Mouse (Mus musculus): ENCODE data around the gene Stil. TPM values are rescaled to one million over a fixed set of nuclear protein-coding genes. Genes with fewer than 3 reads are reported as not detected.

Stil gene
- polyA plus RNA-seq, 1 experiment from 2014 or later: 4.8 TPM

GRCm38 (mm10) chr4:115019997-115020396 is 20.0 kb downstream of the Stil start:
- Histone ChIP-seq H3K4me3 (replicated peaks; ENCODE audit: low read depth, low read length) (no peak overlapping the region), H3K4me2 (ENCODE audit: low read length) (no peak overlapping the region), H3K4me1 (ENCODE audit: control insufficient read depth, insufficient read depth, low read length) (no peaks in the 10 kb centered on the region), H3K9ac (replicated peaks; ENCODE audit: low read length) (no peak overlapping the region), H3K27me3 (ENCODE audit: control insufficient read depth, insufficient read depth, low read length) (no peaks in the 10 kb centered on the region), H3K9me3 (ENCODE audit: control insufficient read depth, low read length) (no peaks in the 10 kb centered on the region), H3K36me3 (ENCODE audit: control insufficient read depth, insufficient read depth, low read length) (no peaks in the 10 kb centered on the region), H3K27ac (replicated peaks; ENCODE audit: low read depth, low read length) (no peak overlapping the region)
- WGBS: 93% methylated on average over 3 of the region's 3 CpGs
- ATAC-seq (ENCODE audit: low FRiP score, low TSS enrichment) (no peak), DNase-seq (no peak)

- H3K4me2 ChIP-seq (ENCODE audit: low read length): no peak overlapping the region
- H3K4me3 ChIP-seq (replicated peaks; ENCODE audit: low read depth, low read length): no peak overlapping the region
- DNase-seq (no peak), ATAC-seq (ENCODE audit: low FRiP score, low TSS enrichment) (no peak)
- WGBS: 78% methylated on average over 6 of the region's 6 CpGs
- no peak overlapping the region for H3K27ac ChIP-seq (replicated peaks; ENCODE audit: low read depth, low read length)
- H3K27me3 ChIP-seq (ENCODE audit: control insufficient read depth, insufficient read depth, low read length): no peaks in the 10 kb centered on the region
- H3K4me1 ChIP-seq (ENCODE audit: control insufficient read depth, insufficient read depth, low read length): no peaks in the 10 kb centered on the region
- no peak overlapping the region for H3K9ac ChIP-seq (replicated peaks; ENCODE audit: low read length)
- no peaks in the 10 kb centered on the region for H3K36me3 ChIP-seq (ENCODE audit: control insufficient read depth, insufficient read depth, low read length)
- no peaks in the 10 kb centered on the region for H3K9me3 ChIP-seq (ENCODE audit: control insufficient read depth, low read length)
Observed at GRCm38 (mm10) chr4:115035043-115035442, 35.1 kb downstream of the Stil start.

GRCm38 (mm10) chr4:115038242-115038641 is 38.3 kb downstream of the Stil start:
- no peak for ATAC-seq (ENCODE audit: low FRiP score, low TSS enrichment)
- Histone ChIP-seq H3K9me3 (ENCODE audit: control insufficient read depth, low read length) (no peaks in the 10 kb centered on the region), H3K4me3 (replicated peaks; ENCODE audit: low read depth, low read length) (no peak overlapping the region), H3K4me2 (ENCODE audit: low read length) (no peak overlapping the region), H3K27me3 (ENCODE audit: control insufficient read depth, insufficient read depth, low read length) (no peaks in the 10 kb centered on the region), H3K4me1 (ENCODE audit: control insufficient read depth, insufficient read depth, low read length) (no peaks in the 10 kb centered on the region), H3K27ac (replicated peaks; ENCODE audit: low read depth, low read length) (no peak overlapping the region), H3K36me3 (ENCODE audit: control insufficient read depth, insufficient read depth, low read length) (0 out of 2 replicates have a peak, but pooled peaks cover 4% of the 10 kb centered on the region), H3K9ac (replicated peaks; ENCODE audit: low read length) (no peak overlapping the region)
- 35% methylated on average over 4 of the region's 4 CpGs for WGBS
- DNase-seq: peak; percentile 83

- Histone ChIP-seq H3K9me3 (ENCODE audit: control insufficient read depth, low read length) (no peaks in the 10 kb centered on the region), H3K36me3 (ENCODE audit: control insufficient read depth, insufficient read depth, low read length) (0 out of 2 replicates have a peak, but pooled peaks cover 4% of the 10 kb centered on the region), H3K9ac (replicated peaks; ENCODE audit: low read length) (no peak overlapping the region), H3K27me3 (ENCODE audit: control insufficient read depth, insufficient read depth, low read length) (0 out of 2 replicates have a peak, but pooled peaks cover 12% of the 10 kb centered on the region), H3K4me3 (replicated peaks; ENCODE audit: low read depth, low read length) (no peak overlapping the region), H3K4me1 (ENCODE audit: control insufficient read depth, insufficient read depth, low read length) (no peaks in the 10 kb centered on the region), H3K4me2 (ENCODE audit: low read length) (no peak overlapping the region), H3K27ac (replicated peaks; ENCODE audit: low read depth, low read length) (no peak overlapping the region)
- WGBS: 78% methylated on average over 3 of the region's 3 CpGs
- DNase-seq (no peak), ATAC-seq (ENCODE audit: low FRiP score, low TSS enrichment) (no peak)
Observed at GRCm38 (mm10) chr4:115045621-115046020, 45.7 kb downstream of the Stil start.

GRCm38 (mm10) chr4:115047750-115048149 is 47.8 kb downstream of the Stil start:
- Histone ChIP-seq H3K27me3 (ENCODE audit: control insufficient read depth, insufficient read depth, low read length) (peaks cover 29% of the 10 kb centered on the region), H3K4me1 (ENCODE audit: control insufficient read depth, insufficient read depth, low read length) (0 out of 2 replicates have a peak, but pooled peaks cover 3% of the 10 kb centered on the region)
- 6% methylated on average over 5 of the region's 5 CpGs for WGBS

GRCm38 (mm10) chr4:115048190-115048589 is 48.2 kb downstream of the Stil start:
- no peak for DNase-seq
- ATAC-seq (ENCODE audit: low FRiP score, low TSS enrichment): no peak
- Histone ChIP-seq H3K9me3 (ENCODE audit: control insufficient read depth, low read length) (no peaks in the 10 kb centered on the region), H3K4me3 (replicated peaks; ENCODE audit: low read depth, low read length) (no peak overlapping the region), H3K27ac (replicated peaks; ENCODE audit: low read depth, low read length) (no peak overlapping the region), H3K36me3 (ENCODE audit: control insufficient read depth, insufficient read depth, low read length) (no peaks in the 10 kb centered on the region), H3K27me3 (ENCODE audit: control insufficient read depth, insufficient read depth, low read length) (peaks cover 34% of the 10 kb centered on the region), H3K4me1 (ENCODE audit: control insufficient read depth, insufficient read depth, low read length) (0 out of 2 replicates have a peak, but pooled peaks cover 6% of the 10 kb centered on the region), H3K4me2 (ENCODE audit: low read length) (no peak overlapping the region), H3K9ac (replicated peaks; ENCODE audit: low read length) (no peak overlapping the region)
- WGBS: 79% methylated on average over 8 of the region's 8 CpGs

More at GRCm38 (mm10) chr4:115047750-115048149, 47.8 kb downstream of the Stil start:
- Histone ChIP-seq H3K27ac (replicated peaks; ENCODE audit: low read depth, low read length) (no peak overlapping the region), H3K9me3 (ENCODE audit: control insufficient read depth, low read length) (no peaks in the 10 kb centered on the region), H3K36me3 (ENCODE audit: control insufficient read depth, insufficient read depth, low read length) (no peaks in the 10 kb centered on the region), H3K4me3 (replicated peaks; ENCODE audit: low read depth, low read length) (no peak overlapping the region), H3K9ac (replicated peaks; ENCODE audit: low read length) (no peak overlapping the region), H3K4me2 (ENCODE audit: low read length) (no peak overlapping the region)
- ATAC-seq (ENCODE audit: low FRiP score, low TSS enrichment) (no peak), DNase-seq (peak; percentile 59)

- H3K36me3 ChIP-seq (ENCODE audit: control insufficient read depth, insufficient read depth, low read length): no peaks in the 10 kb centered on the region
- peaks cover 59% of the 10 kb centered on the region for H3K27me3 ChIP-seq (ENCODE audit: control insufficient read depth, insufficient read depth, low read length)
- no peak overlapping the region for H3K4me3 ChIP-seq (replicated peaks; ENCODE audit: low read depth, low read length)
- H3K27ac ChIP-seq (replicated peaks; ENCODE audit: low read depth, low read length): no peak overlapping the region
- ATAC-seq (ENCODE audit: low FRiP score, low TSS enrichment) (no peak), DNase-seq (no peak)
- H3K4me2 ChIP-seq (ENCODE audit: low read length): no peak overlapping the region
- H3K4me1 ChIP-seq (ENCODE audit: control insufficient read depth, insufficient read depth, low read length): 0 out of 2 replicates have a peak, but pooled peaks cover 6% of the 10 kb centered on the region
- no peaks in the 10 kb centered on the region for H3K9me3 ChIP-seq (ENCODE audit: control insufficient read depth, low read length)
- no peak overlapping the region for H3K9ac ChIP-seq (replicated peaks; ENCODE audit: low read length)
- 79% methylated on average over 5 of the region's 5 CpGs for WGBS
Observed at GRCm38 (mm10) chr4:115051245-115051644, 51.3 kb downstream of the Stil start.

- H3K9ac ChIP-seq (replicated peaks; ENCODE audit: low read length): peak overlapping the region; percentile 40; the same call in 1 of the 2 replicates
- peak overlapping the region; percentile 22 for H3K4me3 ChIP-seq (replicated peaks; ENCODE audit: low read depth, low read length)
- H3K4me1 ChIP-seq (ENCODE audit: control insufficient read depth, insufficient read depth, low read length): 0 out of 2 replicates have a peak, but pooled peaks cover 6% of the 10 kb centered on the region
- H3K4me2 ChIP-seq (ENCODE audit: low read length): peak overlapping the region; percentile 48
- no peak for ATAC-seq (ENCODE audit: low FRiP score, low TSS enrichment)
- DNase-seq: peak; percentile 61
- no peaks in the 10 kb centered on the region for H3K36me3 ChIP-seq (ENCODE audit: control insufficient read depth, insufficient read depth, low read length)
- no peaks in the 10 kb centered on the region for H3K9me3 ChIP-seq (ENCODE audit: control insufficient read depth, low read length)
- 1% methylated on average over 36 of the region's 36 CpGs for WGBS
- 0 out of 2 replicates have a peak overlapping the region, but pooled peaks have one; percentile 37 for H3K27ac ChIP-seq (replicated peaks; ENCODE audit: low read depth, low read length)
- H3K27me3 ChIP-seq (ENCODE audit: control insufficient read depth, insufficient read depth, low read length): peaks cover 60% of the 10 kb centered on the region
Observed at GRCm38 (mm10) chr4:115052343-115053005, 52.5 kb downstream of the Stil start.

GRCm38 (mm10) chr4:115055044-115055443 is 55.1 kb downstream of the Stil start:
- H3K9ac ChIP-seq (replicated peaks; ENCODE audit: low read length): no peak overlapping the region
- ATAC-seq (ENCODE audit: low FRiP score, low TSS enrichment) (no peak), DNase-seq (no peak)
- 0 out of 2 replicates have a peak, but pooled peaks cover 6% of the 10 kb centered on the region for H3K4me1 ChIP-seq (ENCODE audit: control insufficient read depth, insufficient read depth, low read length)
- peaks cover 61% of the 10 kb centered on the region for H3K27me3 ChIP-seq (ENCODE audit: control insufficient read depth, insufficient read depth, low read length)
- H3K36me3 ChIP-seq (ENCODE audit: control insufficient read depth, insufficient read depth, low read length): no peaks in the 10 kb centered on the region
- whole genome bisulfite sequencing: 2% methylated on average over 2 of the region's 2 CpGs
- no peak overlapping the region for H3K27ac ChIP-seq (replicated peaks; ENCODE audit: low read depth, low read length)
- H3K4me3 ChIP-seq (replicated peaks; ENCODE audit: low read depth, low read length): no peak overlapping the region
- no peak overlapping the region for H3K4me2 ChIP-seq (ENCODE audit: low read length)
- H3K9me3 ChIP-seq (ENCODE audit: control insufficient read depth, low read length): no peaks in the 10 kb centered on the region

Measured in midbrain, embryonic 14.5 days (tissue).